Mouse (Mus musculus) layer of hippocampus, adult 11-12 months (tissue): ENCODE results near the gene 7530416G11Rik.
A peak's percentile ranks its signal among the peaks of the same experiment; 100 is the strongest.

Experiments
- DNase-seq: peaks from one replicate; pipeline ENCODE4 v3.0.0; 2022; ENCODE audit warnings: low spot score

The 7530416G11Rik gene

DNA sequence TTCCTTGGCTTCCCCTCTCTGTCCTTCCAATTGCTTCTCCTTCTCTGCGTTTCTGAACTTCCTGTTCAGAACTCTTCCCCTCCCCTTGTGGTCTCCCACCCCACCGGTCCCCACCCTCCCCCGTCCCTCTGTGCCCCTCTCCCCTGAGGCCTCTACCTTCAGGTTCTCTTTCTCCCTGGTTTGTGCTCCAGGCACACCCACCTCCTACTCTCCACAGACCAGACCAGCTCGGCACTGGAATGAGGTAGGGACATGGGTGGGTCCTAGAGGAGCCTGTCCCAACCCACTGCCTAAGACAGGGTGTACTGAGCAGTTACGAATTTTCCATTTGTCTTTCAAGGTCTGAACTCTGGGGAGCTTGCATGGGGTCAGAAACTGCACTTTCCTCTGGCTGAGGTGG lies 23.1 kb downstream of the 7530416G11Rik start:
- DNase-seq = no peak

DNA sequence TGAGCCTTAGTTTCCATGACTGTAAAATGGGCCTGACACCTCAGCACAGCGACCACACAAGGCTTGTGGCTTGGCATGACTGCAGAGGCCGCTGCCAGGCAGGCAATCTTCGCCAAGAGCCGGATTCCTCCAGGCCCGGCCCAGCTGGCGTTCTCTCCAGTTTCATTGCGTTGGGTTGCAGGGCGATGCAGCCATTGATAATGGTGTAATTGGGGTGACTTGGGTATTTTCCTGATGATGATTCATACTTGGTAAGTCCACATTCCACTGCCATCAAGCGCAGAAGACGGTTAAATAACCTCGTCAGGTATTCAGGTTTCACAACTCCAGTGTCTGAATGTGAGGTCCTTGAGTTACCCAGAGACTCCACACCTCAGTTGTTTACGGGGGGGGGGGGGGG lies 23.7 kb downstream of the 7530416G11Rik start:
- no peak for DNase-seq

DNA sequence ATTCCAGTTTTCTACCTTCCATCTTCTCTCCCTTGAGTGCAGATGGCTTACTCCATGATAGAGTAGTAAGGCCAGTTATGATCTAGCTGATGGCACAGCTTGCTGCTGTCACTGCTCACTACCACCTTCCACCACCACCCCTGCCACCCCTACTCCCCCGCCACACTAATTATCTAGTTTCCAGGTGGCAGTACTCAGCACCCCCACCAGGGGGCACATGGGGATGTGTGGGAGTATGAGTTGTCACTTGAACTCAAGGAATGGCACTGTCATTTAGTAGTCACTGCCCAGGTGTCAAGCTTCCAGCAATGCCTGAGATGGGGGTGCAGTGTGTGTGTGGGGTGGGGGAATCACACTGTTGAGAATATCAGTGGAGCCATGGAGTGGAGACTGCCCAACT lies 25.4 kb downstream of the 7530416G11Rik start:
- DNase-seq = peak; percentile 68

DNA sequence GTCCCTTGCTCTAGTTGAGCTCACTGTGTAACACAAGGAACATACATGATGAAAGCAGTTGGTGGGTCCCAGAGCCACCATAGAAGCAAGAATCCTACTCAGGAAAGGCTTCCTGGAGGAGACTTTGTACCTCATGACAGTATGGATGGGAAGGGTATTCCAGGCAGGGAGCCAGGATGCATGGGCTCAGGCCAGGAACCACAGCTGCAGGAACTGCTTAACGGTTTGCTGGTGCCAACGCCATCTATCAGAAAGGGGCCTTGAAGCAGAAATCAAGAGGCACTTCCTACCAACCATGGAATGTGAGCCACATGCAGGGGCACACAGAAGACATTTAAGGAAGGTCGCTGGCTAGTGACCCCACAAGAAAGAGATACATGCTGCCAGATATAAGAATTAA lies 28.3 kb downstream of the 7530416G11Rik start:
- no peak for DNase-seq

DNA sequence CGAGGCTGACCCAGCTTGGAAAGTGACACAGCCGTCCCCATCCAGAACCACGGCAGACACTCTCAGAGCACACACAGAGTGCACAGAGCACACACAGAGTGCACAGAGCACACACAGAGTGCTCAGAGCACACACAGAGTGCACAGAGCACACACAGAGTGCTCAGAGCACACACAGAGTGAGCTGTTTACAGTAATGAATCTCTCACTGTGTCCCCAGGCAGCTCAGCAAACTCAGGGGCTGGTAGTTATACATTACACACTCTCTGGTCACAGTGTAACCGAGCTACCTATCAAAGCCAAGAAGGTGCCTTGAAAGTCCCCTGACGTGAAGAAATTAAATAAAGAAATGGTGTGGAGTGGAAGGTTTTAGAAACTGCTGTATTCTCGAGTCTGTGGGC lies 33.6 kb downstream of the 7530416G11Rik start:
- no peak for DNase-seq

DNA sequence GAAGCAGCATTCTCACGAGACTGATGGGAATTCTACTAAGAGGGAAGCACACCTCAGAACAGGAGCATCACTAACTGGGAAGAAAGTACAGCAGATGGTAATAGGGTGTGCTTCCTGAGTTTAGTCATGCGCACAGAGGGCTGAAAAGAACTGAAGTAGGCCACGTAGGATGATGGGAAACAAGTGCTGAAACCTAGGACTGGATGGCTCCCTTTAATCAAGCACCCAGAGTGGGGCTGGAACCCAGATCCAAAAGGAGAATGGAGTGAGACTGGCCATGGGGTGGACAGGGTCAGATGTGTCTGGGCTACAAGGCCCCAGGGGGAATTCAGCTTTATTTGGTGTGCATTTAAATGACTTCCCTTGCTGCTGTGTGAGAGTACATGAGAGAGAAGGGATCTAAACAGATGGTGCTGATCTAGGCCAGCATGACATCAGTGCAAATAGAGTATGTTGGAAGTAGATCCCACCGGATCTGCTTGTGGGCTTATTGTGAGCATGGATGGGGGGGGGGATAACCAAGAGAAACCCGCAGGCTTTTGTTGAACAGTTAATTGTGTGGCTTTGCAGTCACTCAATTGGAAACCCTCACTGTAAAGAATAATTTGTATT lies 36.5 kb downstream of the 7530416G11Rik start:
- DNase-seq = no peak

DNA sequence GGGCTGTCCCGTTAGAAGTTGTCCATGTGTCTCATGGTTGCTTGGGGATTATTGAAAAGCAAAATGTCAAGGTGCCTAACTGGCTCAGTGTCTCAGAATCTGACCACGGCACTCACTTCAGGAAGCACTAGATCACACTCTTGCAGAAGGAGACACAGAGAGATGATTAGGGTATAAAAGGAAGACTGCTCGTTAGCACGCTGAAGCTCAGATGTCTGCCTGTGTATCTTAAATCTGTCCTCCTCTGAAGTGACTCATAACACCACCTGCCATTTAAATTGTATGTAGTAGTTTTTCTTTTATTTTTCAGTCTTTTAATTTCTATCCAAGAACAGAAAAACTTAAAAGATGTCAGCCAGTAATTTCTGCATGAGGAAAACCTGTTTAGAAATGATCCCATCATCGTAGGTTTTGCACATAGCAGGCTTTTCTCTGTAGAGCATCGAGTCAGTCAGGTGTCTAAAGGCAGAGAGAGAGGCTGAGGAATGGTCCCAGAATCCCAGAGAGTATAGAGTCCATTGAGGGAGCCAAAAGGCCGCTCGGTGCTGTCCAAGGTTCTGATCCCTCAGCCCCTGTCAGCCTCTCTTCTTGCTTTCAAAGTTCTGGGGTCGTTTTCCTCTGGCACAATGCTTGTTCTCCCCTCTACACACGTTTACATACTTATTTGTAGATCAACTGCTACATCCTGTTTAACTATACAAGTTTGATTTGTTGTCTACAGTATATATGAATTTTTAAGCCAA lies 38.0 kb downstream of the 7530416G11Rik start:
- no peak for DNase-seq

DNA sequence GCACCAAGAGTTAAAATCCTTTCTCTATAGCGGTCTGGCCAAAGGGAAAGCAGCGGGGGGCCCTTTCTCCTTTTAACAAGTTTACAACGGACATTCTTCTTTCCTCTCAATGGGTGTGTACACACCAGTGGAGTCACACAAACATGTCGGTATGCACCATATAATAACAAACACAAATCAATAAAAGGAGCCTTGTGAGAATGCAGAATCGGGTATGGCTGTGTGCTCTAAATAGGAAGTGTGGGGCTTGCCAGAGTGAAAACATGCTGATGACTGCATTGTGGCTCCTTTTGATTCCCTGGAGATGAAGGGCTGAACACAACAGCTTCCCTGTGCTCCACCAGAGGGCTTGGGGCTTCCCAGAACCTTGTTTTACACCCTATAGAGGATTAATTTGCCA lies 38.8 kb downstream of the 7530416G11Rik start:
- DNase-seq = no peak

DNA sequence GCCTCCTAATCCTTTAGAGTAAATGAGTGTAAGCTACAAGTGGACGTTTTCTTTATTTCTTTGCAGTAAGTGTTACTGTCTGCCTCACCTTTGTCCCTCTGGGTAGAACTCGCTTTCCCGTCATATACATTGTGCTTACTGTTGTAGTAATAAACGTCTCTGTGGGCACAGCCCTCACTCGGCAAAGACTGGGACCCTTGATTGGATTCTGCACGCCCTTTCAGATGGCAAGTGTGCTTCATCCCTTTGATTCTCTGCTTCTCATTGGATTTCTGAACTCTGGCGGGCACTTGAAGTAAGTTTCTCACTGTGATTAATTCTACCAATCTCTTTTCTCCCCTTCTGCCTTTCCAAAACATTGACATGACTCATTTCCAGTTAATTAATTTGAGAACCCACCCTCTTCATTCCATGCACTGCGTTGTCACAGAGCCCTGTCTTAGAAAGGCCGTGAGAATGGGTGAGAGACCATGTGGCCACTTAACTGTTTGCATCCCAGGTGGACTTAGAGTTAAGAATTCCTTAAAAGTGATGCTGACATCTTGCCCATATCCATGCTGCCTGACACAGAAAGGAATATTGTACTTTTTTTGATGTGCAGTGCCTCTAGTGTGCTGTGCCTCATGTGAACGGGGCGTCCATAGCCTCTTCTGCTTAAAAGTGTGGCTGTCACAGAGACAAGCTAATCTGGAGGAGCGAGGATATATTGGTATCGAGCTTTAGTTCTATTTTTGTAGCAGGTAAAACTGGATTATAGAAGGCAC lies 39.8 kb downstream of the 7530416G11Rik start:
- DNase-seq = no peak

DNA sequence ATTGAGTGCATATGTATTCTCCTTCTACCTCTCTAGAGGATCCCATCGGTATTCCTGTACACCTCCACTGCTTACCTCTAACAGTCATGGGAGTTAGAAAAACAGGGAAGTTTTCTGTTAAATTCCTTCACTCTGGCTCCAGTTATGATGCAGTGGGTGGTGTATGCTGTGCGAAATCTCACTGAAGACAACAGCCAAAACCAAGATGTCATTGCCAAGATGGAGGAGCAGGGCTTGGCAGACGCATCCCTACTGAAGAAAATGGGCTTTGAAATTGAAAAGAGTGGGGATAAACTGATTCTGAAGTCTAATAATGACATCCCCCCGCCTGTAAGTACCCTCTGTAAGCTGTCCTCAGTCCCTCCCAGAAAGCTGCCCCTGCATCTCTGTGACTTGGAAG lies 40.9 kb downstream of the 7530416G11Rik start:
- no peak for DNase-seq

DNA sequence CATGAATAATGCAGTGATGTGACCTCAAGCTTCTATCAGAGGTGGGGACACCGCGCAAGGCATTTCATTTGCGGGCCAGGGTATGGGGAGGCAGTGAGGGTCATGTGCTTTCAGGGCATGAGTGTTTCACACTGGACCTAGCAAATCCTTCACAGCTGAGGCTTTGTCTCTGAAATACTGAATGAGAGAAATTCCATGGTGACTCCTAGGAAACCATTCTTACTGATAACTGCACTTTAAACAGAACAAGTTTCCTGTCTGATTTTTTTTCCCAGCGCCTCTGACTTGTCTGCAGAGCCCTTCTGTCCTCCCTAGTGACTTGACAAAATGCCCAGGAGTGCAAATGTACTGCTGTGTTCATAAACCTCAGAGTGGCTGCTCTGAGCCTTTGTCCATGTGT lies 41.5 kb downstream of the 7530416G11Rik start:
- no peak for DNase-seq

DNA sequence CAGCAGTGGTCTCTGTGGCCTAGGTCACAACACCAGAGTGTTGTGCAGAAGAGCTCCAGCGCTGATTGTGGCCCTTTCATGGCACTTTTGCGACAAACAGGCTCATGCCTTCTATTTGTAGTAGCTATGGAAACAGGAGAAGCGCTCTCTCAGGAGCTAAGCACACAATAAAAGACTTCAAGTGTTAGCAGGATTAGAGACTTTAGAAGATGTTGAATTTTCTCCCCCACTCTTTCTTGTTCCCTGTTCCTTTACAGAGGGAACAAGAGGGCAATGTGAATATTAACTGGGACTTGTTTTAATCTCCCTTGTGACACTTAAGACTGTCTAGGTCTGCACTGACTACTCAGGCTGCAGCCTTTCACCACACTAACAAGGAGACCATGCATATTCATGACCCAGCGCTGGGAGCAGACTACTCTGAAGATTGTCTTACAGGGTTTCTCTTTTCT lies 44.4 kb downstream of the 7530416G11Rik start:
- DNase-seq = no peak

DNA sequence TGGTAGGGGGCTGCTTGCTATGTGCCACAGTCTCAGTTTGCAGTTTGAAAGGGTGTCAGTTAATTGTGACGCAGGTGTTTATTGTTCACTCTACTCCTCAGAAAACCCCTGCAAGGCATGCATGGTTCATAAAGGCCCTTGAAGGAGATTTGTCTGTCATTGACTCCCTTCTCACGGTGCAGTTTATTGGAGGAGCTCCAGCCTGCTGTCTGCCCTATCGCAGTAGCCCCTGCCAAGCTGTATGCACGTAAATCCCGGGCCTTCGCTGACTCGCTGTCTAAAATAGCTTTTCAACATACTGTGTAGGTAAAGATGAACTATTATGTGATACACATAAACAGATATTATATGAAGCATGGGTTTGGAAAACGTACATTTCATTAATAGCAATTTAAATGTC lies 45.2 kb downstream of the 7530416G11Rik start:
- DNase-seq = no peak

DNA sequence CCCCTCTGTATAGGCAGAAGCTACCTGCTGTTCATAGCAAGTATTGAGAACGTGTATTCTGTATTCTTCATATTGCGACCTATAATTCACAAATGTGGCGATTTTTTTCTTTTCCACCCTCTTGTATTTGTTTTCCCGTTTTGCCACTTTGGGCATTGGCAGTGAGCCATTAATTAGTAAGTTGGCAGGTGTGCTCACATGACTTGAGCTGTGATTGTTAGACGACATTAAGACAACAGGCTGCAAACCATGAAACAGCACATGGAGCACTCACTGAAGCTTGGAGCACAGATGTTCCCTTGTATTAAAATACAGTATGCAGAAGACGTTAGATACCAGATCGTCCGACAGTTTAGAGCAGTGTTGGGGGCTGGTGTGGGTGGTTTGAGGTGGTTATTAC lies 46.1 kb downstream of the 7530416G11Rik start:
- no peak for DNase-seq

DNA sequence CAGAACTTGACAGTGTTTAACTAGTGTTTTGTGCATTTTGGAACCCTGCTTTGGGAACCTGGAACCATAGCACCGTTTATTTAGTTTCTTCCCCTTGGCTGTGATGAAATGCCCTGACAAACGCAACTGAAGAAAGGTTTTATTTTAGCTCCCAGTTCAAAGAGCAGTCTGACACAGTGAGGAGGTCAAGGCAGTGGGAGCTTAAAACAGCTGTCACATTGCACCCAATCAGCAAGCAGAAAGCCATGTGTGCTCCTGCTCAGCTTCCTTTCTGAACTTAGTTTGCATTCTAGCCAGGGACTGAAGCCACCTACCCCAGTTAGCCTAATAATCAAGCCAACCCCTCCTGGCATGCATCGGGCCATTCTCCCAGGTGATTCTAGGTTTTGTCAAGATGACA lies 56.4 kb downstream of the 7530416G11Rik start:
- DNase-seq = no peak
